Mouse (Mus musculus) retina, embryonic 14.5 days (tissue): ENCODE measurements around the gene Crhr2.

Experiments used
- DNase-seq: peaks from one replicate; pipeline ENCODE4 v3.0.0-alpha.2; 2015; ENCODE audit warnings: low spot score

Crhr2 gene

DNA sequence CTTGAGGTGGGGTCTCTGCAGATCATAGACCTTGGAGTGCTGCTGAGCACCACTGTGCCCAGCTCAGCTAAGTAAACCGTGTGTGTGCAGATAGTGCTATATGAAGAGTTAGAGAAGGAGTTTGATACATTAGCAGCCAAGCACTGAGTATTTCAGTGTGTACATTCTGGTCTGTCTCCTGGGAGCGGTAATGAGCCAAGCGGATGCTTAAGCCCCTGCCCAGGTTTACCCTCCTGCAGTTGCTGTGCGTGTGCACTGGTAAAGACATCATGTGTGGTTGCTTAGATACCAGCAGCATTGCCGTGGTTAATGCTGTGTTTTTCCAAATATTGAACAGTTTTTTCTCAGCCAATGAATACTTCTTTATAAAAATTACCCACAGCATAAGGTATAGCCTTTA, 88.3 kb downstream of the Crhr2 start:
- DNase-seq = no peak

DNA sequence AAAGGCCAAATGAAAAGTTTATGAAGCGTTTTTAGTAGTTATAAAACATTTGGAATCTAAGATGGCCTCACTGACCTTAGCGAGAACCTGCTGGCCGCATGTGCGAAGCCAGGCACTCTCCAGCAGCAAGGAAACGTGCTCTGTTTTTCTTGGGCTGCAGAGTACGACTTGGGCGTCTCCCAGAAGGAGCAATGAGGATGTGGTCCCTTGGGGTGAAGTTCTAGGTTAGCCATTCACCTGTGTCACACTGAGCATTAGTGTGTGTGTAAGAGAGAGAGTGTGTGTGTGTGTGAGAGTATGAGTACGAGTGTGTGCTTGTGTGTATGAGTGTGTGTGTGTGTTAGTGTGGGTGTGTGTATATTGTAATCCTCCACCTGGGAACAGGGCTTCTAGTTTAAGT, 89.6 kb downstream of the Crhr2 start:
- no peak for DNase-seq
